Mouse (Mus musculus) gastrocnemius, adult 8-10 months (tissue): ENCODE data around the gene Unk. TPM values are rescaled to one million over a fixed set of nuclear protein-coding genes. Genes with fewer than 3 reads are reported as not detected.

Experiments
- DNase-seq, 2 experiments: peaks; one replicate each; pipeline ENCODE4 v3.0.0; 2022; ENCODE audit warnings: low spot score in 2 of 2
- total RNA-seq, 4 experiments: library from RNA; stranded (reverse); gene quantifications; 2 replicates each; pipeline ENCODE4 v1.2.4; 2022

Unk gene
- total RNA-seq = 1 to 10 TPM; 4.3 to 6.8 (median 5.3) TPM

- peak; percentile 95 to 96 for DNase-seq
Observed at GRCm38 (mm10) chr11:116030088-116030897, at the start of gene Unk. Gene Unk, plus strand, starts transcription at chr11:116030322.

- no peak for DNase-seq
Observed at GRCm38 (mm10) chr11:115982472-115982871, 47.6 kb upstream of the Unk start.

- DNase-seq = no peak
Observed at GRCm38 (mm10) chr11:115983291-115983690, 46.8 kb upstream of the Unk start.

GRCm38 (mm10) chr11:115989686-115990085 is 40.4 kb upstream of the Unk start:
- no peak for DNase-seq

- DNase-seq = no peak
Observed at GRCm38 (mm10) chr11:115992098-115992497, 38.0 kb upstream of the Unk start.

- DNase-seq = no peak
Observed at GRCm38 (mm10) chr11:115995256-115995655, 34.9 kb upstream of the Unk start.

- DNase-seq = no peak
Observed at GRCm38 (mm10) chr11:115997047-115997446, 33.1 kb upstream of the Unk start.

GRCm38 (mm10) chr11:115997662-115998061 is 32.5 kb upstream of the Unk start:
- DNase-seq = no peak

GRCm38 (mm10) chr11:115999027-115999426 is 31.1 kb upstream of the Unk start:
- DNase-seq = no peak

GRCm38 (mm10) chr11:115999538-116000143 is 30.5 kb upstream of the Unk start:
- peak; percentile 42 to 57 for DNase-seq

GRCm38 (mm10) chr11:116000607-116001006 is 29.5 kb upstream of the Unk start:
- DNase-seq = no peak

- no peak for DNase-seq
Observed at GRCm38 (mm10) chr11:116001725-116002124, 28.4 kb upstream of the Unk start.

- no peak for DNase-seq
Observed at GRCm38 (mm10) chr11:116002894-116003293, 27.2 kb upstream of the Unk start.

GRCm38 (mm10) chr11:116004186-116004823 is 25.8 kb upstream of the Unk start:
- no peak for DNase-seq

- DNase-seq = peak; percentile 40 to 64
Observed at GRCm38 (mm10) chr11:116004840-116005700, 25.1 kb upstream of the Unk start.

- no peak for DNase-seq
Observed at GRCm38 (mm10) chr11:116005701-116006419, 24.3 kb upstream of the Unk start.

- no peak for DNase-seq
Observed at GRCm38 (mm10) chr11:116007095-116007850, 22.8 kb upstream of the Unk start.

GRCm38 (mm10) chr11:116008411-116008810 is 21.7 kb upstream of the Unk start:
- no peak for DNase-seq

- DNase-seq = no peak
Observed at GRCm38 (mm10) chr11:116008832-116009375, 21.2 kb upstream of the Unk start.

- DNase-seq = no peak
Observed at GRCm38 (mm10) chr11:116009661-116010060, 20.5 kb upstream of the Unk start.
